Mouse (Mus musculus) CH12.LX (cell line): Measurements from ENCODE around the gene Itga4. TPM values are rescaled to one million over a fixed set of nuclear protein-coding genes. Genes with fewer than 3 reads are reported as not detected.

Experiments
- DNase-seq: peaks from one replicate; pipeline ENCODE4 v3.0.0-alpha.2; 2013; ENCODE audit errors: extremely low read depth
- H3K27ac ChIP-seq: 2 replicates; pipeline ENCODE4 v1.5.1; 2012; ENCODE audit warnings: low read depth, mild to moderate bottlenecking, control low read depth, moderate library complexity; ENCODE audit not compliant: insufficient read depth
- H3K27me3 ChIP-seq: replicated peaks from 2 replicates; pipeline ENCODE3; 2012; ENCODE audit warnings: inconsistent platforms
- H3K36me3 ChIP-seq, 2 experiments: replicated peaks in 1 of 2; 2 replicates each; pipeline versions ENCODE3 to v1.6.1; 2012; ENCODE audit warnings: inconsistent platforms in 1 of 2, low read length in 1 of 2, mild to moderate bottlenecking in 1 of 2, mixed read lengths in 1 of 2, moderate library complexity in 1 of 2; ENCODE audit not compliant: control insufficient read depth in 1 of 2, insufficient read depth in 1 of 2
- H3K4me1 ChIP-seq, 2 experiments: 2 replicates each; pipeline ENCODE4 v1.6.1; 2012; ENCODE audit warnings: inconsistent platforms in 1 of 2, moderate library complexity in 1 of 2; ENCODE audit not compliant: insufficient read depth in 2 of 2, control insufficient read depth in 1 of 2
- H3K4me2 ChIP-seq: 2 replicates; pipeline ENCODE4 v1.6.1; 2012; ENCODE audit warnings: low read depth, mild to moderate bottlenecking, control low read depth; ENCODE audit not compliant: poor library complexity, insufficient read depth, severe bottlenecking
- H3K4me3 ChIP-seq, 3 experiments: fragments of 150-350 bp in 1 of 3; sonication (generic) in 1 of 3; replicated peaks in 1 of 3; 2 replicates each; pipeline versions ENCODE3 to v1.5.1; 2011 to 2012; ENCODE audit warnings: low read depth in 2 of 3, low read length in 2 of 3, mild to moderate bottlenecking in 2 of 3, moderate library complexity in 2 of 3, control low read depth in 1 of 3, improper control_type of control experiment in 1 of 3, inconsistent platforms in 1 of 3, mixed read lengths in 1 of 3; ENCODE audit not compliant: poor library complexity in 1 of 3
- H3K79me2 ChIP-seq: replicated peaks from 2 replicates; pipeline ENCODE4 v1.6.1; 2012; ENCODE audit warnings: mild to moderate bottlenecking, moderate library complexity; ENCODE audit not compliant: control insufficient read depth, poor library complexity, insufficient read depth, severe bottlenecking; ENCODE audit errors: extremely low read depth
- H3K9ac ChIP-seq: 2 replicates; pipeline ENCODE4 v1.6.1; 2012; ENCODE audit warnings: low read depth, mild to moderate bottlenecking, control low read depth, moderate library complexity; ENCODE audit not compliant: insufficient read depth
- H3K9me3 ChIP-seq: replicated peaks from 2 replicates; pipeline ENCODE3; 2012; ENCODE audit warnings: low read length, inconsistent platforms, mixed read lengths
- CHD1 ChIP-seq: IDR thresholded peaks from 2 replicates; pipeline ENCODE4 v1.6.1; 2012; ENCODE audit warnings: low read depth, low read length, improper control_type of control experiment, inconsistent platforms
- CHD2 ChIP-seq: IDR thresholded peaks from 2 replicates; pipeline ENCODE4 v1.6.1; 2011; ENCODE audit warnings: low read length, improper control_type of control experiment
- CTCF ChIP-seq, 2 experiments: IDR thresholded peaks in 1 of 2; conservative IDR thresholded peaks in 1 of 2; 2 replicates each; pipeline ENCODE4 v1.5.1; 2011 to 2012; ENCODE audit warnings: low read depth in 2 of 2, low read length in 2 of 2, improper control_type of control experiment in 1 of 2, inconsistent platforms in 1 of 2, mild to moderate bottlenecking in 1 of 2, moderate library complexity in 1 of 2
- E2F4 ChIP-seq: IDR thresholded peaks from 2 replicates; pipeline ENCODE4 v1.6.1; 2011; ENCODE audit warnings: low read depth, low read length, improper control_type of control experiment; ENCODE audit not compliant: insufficient replicate concordance
- ELF1 ChIP-seq: IDR thresholded peaks from 2 replicates; pipeline ENCODE4 v1.6.1; 2014; ENCODE audit warnings: low read depth, mild to moderate bottlenecking, inconsistent platforms, low read length, improper control_type of control experiment
- EP300 ChIP-seq: IDR thresholded peaks from 2 replicates; pipeline ENCODE4 v1.6.1; 2011; ENCODE audit warnings: low read length, improper control_type of control experiment
- GABPA ChIP-seq: IDR thresholded peaks from 2 replicates; pipeline ENCODE4 v1.6.1; 2012; ENCODE audit warnings: low read depth, low read length, improper control_type of control experiment, inconsistent platforms; ENCODE audit not compliant: insufficient replicate concordance
- HCFC1 ChIP-seq: IDR thresholded peaks from 2 replicates; pipeline ENCODE4 v1.6.1; 2012; ENCODE audit warnings: low read depth, mild to moderate bottlenecking, inconsistent platforms, low read length, improper control_type of control experiment
- IRF4 ChIP-seq: IDR thresholded peaks from 2 replicates; pipeline ENCODE4 v1.6.1; 2014; ENCODE audit warnings: low read depth, mild to moderate bottlenecking, inconsistent platforms, low read length, improper control_type of control experiment
- JUN ChIP-seq: IDR thresholded peaks from 2 replicates; pipeline ENCODE4 v1.6.1; 2011; ENCODE audit warnings: low read depth, mild to moderate bottlenecking, low read length, improper control_type of control experiment, moderate library complexity; ENCODE audit not compliant: insufficient read depth
- JUND ChIP-seq: conservative IDR thresholded peaks from 2 replicates; pipeline ENCODE4 v1.6.1; 2011; ENCODE audit warnings: low read depth, low read length, improper control_type of control experiment
- KAT2A ChIP-seq: IDR thresholded peaks from 2 replicates; pipeline ENCODE4 v1.6.1; 2012; ENCODE audit warnings: low read length, improper control_type of control experiment, inconsistent platforms; ENCODE audit not compliant: insufficient replicate concordance
- MAFK ChIP-seq: IDR thresholded peaks from 2 replicates; pipeline ENCODE4 v1.6.1; 2011; ENCODE audit warnings: low read length, improper control_type of control experiment; ENCODE audit not compliant: insufficient replicate concordance
- MAX ChIP-seq: IDR thresholded peaks from 2 replicates; pipeline ENCODE4 v1.6.1; 2011; ENCODE audit warnings: low read length, improper control_type of control experiment
- MEF2A ChIP-seq: IDR thresholded peaks from 2 replicates; pipeline ENCODE4 v1.6.1; 2014; ENCODE audit warnings: low read depth, mild to moderate bottlenecking, inconsistent platforms, low read length, improper control_type of control experiment, borderline replicate concordance
- MXI1 ChIP-seq: IDR thresholded peaks from 2 replicates; pipeline ENCODE4 v1.6.1; 2011; ENCODE audit warnings: mild to moderate bottlenecking, low read depth, low read length, improper control_type of control experiment
- NELFE ChIP-seq: IDR thresholded peaks from 2 replicates; pipeline ENCODE4 v1.6.1; 2011; ENCODE audit warnings: low read depth, low read length, improper control_type of control experiment
- NRF1 ChIP-seq: IDR thresholded peaks from 2 replicates; pipeline ENCODE4 v1.6.1; 2014; ENCODE audit warnings: low read depth, mild to moderate bottlenecking, inconsistent platforms, low read length, improper control_type of control experiment, moderate library complexity
- PAX5 ChIP-seq: IDR thresholded peaks from 2 replicates; pipeline ENCODE4 v1.6.1; 2012; ENCODE audit warnings: low read length, inconsistent platforms, mixed read lengths
- POLR2A ChIP-seq: IDR thresholded peaks from 2 replicates; pipeline ENCODE4 v1.6.1; 2011; ENCODE audit warnings: low read depth, mild to moderate bottlenecking, improper control_type of control experiment, low read length
- POLR2AphosphoS2 ChIP-seq: IDR thresholded peaks from 2 replicates; pipeline ENCODE4 v1.6.1; 2011; ENCODE audit warnings: low read depth, low read length, improper control_type of control experiment
- RAD21 ChIP-seq: IDR thresholded peaks from 2 replicates; pipeline ENCODE4 v1.6.1; 2011; ENCODE audit warnings: low read depth, mild to moderate bottlenecking, low read length, improper control_type of control experiment, moderate library complexity
- RCOR1 ChIP-seq: conservative IDR thresholded peaks from 2 replicates; pipeline ENCODE4 v1.6.1; 2012; ENCODE audit warnings: low read depth, mild to moderate bottlenecking, inconsistent platforms, low read length, improper control_type of control experiment
- SIN3A ChIP-seq: IDR thresholded peaks from 2 replicates; pipeline ENCODE4 v1.6.1; 2012; ENCODE audit warnings: low read length, improper control_type of control experiment, inconsistent platforms
- SMC3 ChIP-seq: IDR thresholded peaks from 2 replicates; pipeline ENCODE4 v1.6.1; 2011; ENCODE audit warnings: low read depth, low read length, improper control_type of control experiment
- TCF12 ChIP-seq: IDR thresholded peaks from 2 replicates; pipeline ENCODE4 v1.6.1; 2014; ENCODE audit warnings: low read depth, mild to moderate bottlenecking, inconsistent platforms, low read length, improper control_type of control experiment
- USF1 ChIP-seq: IDR thresholded peaks from 2 replicates; pipeline ENCODE4 v1.6.1; 2014; ENCODE audit warnings: low read depth, mild to moderate bottlenecking, inconsistent platforms, low read length, improper control_type of control experiment
- USF2 ChIP-seq: conservative IDR thresholded peaks from 2 replicates; pipeline ENCODE4 v1.6.1; 2011; ENCODE audit warnings: low read depth, low read length, improper control_type of control experiment
- ZC3H11A ChIP-seq: IDR thresholded peaks from 2 replicates; pipeline ENCODE4 v1.6.1; 2012; ENCODE audit warnings: low read depth, mild to moderate bottlenecking, inconsistent platforms, low read length, improper control_type of control experiment
- ZKSCAN1 ChIP-seq: IDR thresholded peaks from 2 replicates; pipeline ENCODE4 v1.6.1; 2012; ENCODE audit warnings: low read depth, inconsistent platforms, low read length, improper control_type of control experiment, borderline replicate concordance
- ZMIZ1 ChIP-seq: IDR thresholded peaks from 2 replicates; pipeline ENCODE4 v1.6.1; 2012; ENCODE audit warnings: low read depth, mild to moderate bottlenecking, inconsistent platforms, low read length, improper control_type of control experiment
- dilution Hi-C: fragments of 300-500 bp; cut with MboI; formaldehyde crosslinking; loops from 2 replicates; pipeline ENCODE4 v1.14.3; 2020; ENCODE audit warnings: low sequenced_read_pairs; ENCODE audit not compliant: extremely low pct_unique_long_range_greater_than_20kb, extremely low pct_ligation_motif_present
- in situ Hi-C: fragments of 300-500 bp; cut with MboI; formaldehyde crosslinking; loops from 3 replicates; pipeline ENCODE4 v1.14.3; 2019; ENCODE audit warnings: low sequenced_read_pairs, low pct_ligation_motif_present, low pct_unique_long_range_greater_than_20kb, mixed read lengths
- polyA plus RNA-seq: library from polyadenylated mRNA; unstranded; fragments of >175 nt; gene quantifications from 2 replicates; pipeline ENCODE4 v1.2.1, GENCODE M21; 2012; ENCODE audit warnings: low read depth; ENCODE audit not compliant: insufficient read length
- total RNA-seq, 2 experiments: library from RNA; depleted of rRNA; stranded (reverse); fragments of 300-350 nt in 1 of 2; fragments of >200 nt in 1 of 2; gene quantifications; 2 replicates each; pipeline ENCODE4 v1.2.3; 2012 to 2014

Gene Itga4
- total and polyA plus RNA-seq, 3 experiments, result 51.2 to 79.3 (median 54.3) TPM

DNA sequence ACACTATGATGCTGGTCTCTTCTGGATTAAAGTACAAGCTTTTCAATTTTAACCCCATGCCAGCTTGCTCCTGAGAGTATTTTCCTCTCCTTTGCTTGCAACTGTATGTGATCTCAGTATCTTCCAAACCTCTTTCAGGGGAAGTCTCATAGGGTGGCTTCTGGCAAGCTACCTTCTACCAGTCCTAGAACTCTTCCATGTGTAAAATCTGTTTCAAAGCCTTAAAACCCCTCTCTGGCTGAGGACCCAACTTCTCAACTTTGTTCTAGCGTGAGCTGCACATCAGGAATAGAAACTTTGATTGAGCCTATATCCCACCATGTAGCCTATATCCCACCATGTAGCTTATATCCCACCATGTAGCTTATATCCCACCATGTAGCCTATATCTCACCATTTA lies 1.1 kb downstream of the Itga4 start:
- no peaks in the 10 kb centered on the region for H3K9me3 ChIP-seq
- peak overlapping the region; percentile 73 to 98 (median 88) for H3K4me3 ChIP-seq
- peak overlapping the region; percentile 93 for H3K9ac ChIP-seq
- no peaks in the 10 kb centered on the region for H3K27me3 ChIP-seq
- dilution Hi-C loops, result no loop called here
- peak overlapping the region; percentile 60 for H3K4me2 ChIP-seq
- no peak for TF ChIP-seq USF1
- TF ChIP-seq HCFC1, result no peak
- TF ChIP-seq PAX5, result no peak
- no peak for TF ChIP-seq JUN
- TF ChIP-seq ELF1, result no peak
- TF ChIP-seq EP300, result 0 out of 2 replicates have a peak, but pooled peaks have one; percentile 12
- TF ChIP-seq CHD2, result 0 out of 2 replicates have a peak, but pooled peaks have one; percentile 5
- TF ChIP-seq POLR2AphosphoS2, result 0 out of 2 replicates have a peak, but pooled peaks have one; percentile 27
- TF ChIP-seq USF2, result no peak
- TF ChIP-seq, all 38 proteins: peak for 3
- no peak for DNase-seq
- in situ Hi-C loops, result loop anchor here (5.0 kb wide), 3 partner anchors 119 to 294 kb away; no protein-coding TSS in a partner anchor
- peaks cover 6 to 43% of the 10 kb centered on the region in 2 experiments for H3K4me1 ChIP-seq
- peaks cover 50% of the 10 kb centered on the region for H3K79me2 ChIP-seq
- H3K27ac ChIP-seq, result peak overlapping the region; percentile 97
- peaks cover 0 to 3% of the 10 kb centered on the region in 2 experiments for H3K36me3 ChIP-seq

DNA sequence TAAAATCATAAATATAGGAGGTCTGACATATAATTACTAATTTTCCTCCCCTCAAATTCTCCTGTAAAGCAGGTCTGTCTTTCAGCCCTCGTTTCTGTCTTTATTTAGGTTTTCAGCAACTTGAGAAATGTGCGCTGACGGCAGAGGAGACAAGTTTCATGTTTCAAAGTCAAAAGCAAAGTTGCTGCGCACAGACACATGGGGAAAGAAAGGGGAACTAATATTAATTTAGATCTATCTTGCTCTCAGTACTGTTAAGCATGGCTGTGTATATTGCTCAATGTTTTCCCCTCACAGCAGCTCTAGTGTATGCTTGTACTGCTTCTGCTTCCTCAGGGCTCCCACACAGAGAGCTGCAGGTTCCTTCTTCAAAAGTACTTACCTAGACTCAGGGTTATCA lies 1.7 kb downstream of the Itga4 start:
- Histone ChIP-seq H3K4me3 (peak overlapping the region; percentile 73 to 98 (median 88)), H3K4me2 (peak overlapping the region; percentile 60), H3K9me3 (no peaks in the 10 kb centered on the region), H3K27ac (peak overlapping the region; percentile 97), H3K4me1 (peaks cover 2 to 43% of the 10 kb centered on the region in 2 experiments), H3K36me3 (peaks cover 0 to 8% of the 10 kb centered on the region in 2 experiments), H3K27me3 (no peaks in the 10 kb centered on the region), H3K79me2 (peaks cover 55% of the 10 kb centered on the region), H3K9ac (peak overlapping the region; percentile 93)
- dilution Hi-C loops, result no loop called here
- in situ Hi-C loops, result loop anchor here (5.0 kb wide), 3 partner anchors 120 to 295 kb away; no protein-coding TSS in a partner anchor
- DNase-seq, result peak; percentile 51
- TF ChIP-seq CHD1 (peak; percentile 60), MAFK (no peak), JUND (no peak; the same call in 1 of the 2 replicates), USF1 (no peak), POLR2AphosphoS2 (0 out of 2 replicates have a peak, but pooled peaks have one; percentile 33), HCFC1 (no peak), RAD21 (no peak; the same call in 1 of the 2 replicates), JUN (no peak), ZMIZ1 (no peak), NRF1 (no peak), CTCF (conservative IDR thresholded peaks at IDR 0.05 in 1 of 2, IDR thresholded peaks at IDR 0.05 in 1 of 2; ENCODE audit: low read depth in 2 of 2, low read length in 2 of 2) (no peak), E2F4 (no peak), EP300 (no peak; the same call in 1 of the 2 replicates), ZC3H11A (no peak), GABPA (no peak), MXI1 (peak; percentile 66; the same call in 1 of the 2 replicates), RCOR1 (no peak), POLR2A (peak; percentile 33; the same call in 1 of the 2 replicates), PAX5 (no peak), ZKSCAN1 (no peak), MEF2A (no peak), TCF12 (no peak), SIN3A (no peak; the same call in none of the 2 replicates), IRF4 (peak; percentile 43; the same call in 1 of the 2 replicates), MAX (peak; percentile 68; the same call in 1 of the 2 replicates), ELF1 (no peak), KAT2A (no peak), NELFE (no peak), CHD2 (no peak), SMC3 (no peak)
